Mouse (Mus musculus): ENCODE results near the gene Tmem56. TPM values are rescaled to one million over a fixed set of nuclear protein-coding genes. Genes with fewer than 3 reads are reported as not detected.

Gene Tmem56
- total RNA-seq, 4 experiments from 2014 or later = 48.9 to 78.7 (median 69.6) TPM

DNA sequence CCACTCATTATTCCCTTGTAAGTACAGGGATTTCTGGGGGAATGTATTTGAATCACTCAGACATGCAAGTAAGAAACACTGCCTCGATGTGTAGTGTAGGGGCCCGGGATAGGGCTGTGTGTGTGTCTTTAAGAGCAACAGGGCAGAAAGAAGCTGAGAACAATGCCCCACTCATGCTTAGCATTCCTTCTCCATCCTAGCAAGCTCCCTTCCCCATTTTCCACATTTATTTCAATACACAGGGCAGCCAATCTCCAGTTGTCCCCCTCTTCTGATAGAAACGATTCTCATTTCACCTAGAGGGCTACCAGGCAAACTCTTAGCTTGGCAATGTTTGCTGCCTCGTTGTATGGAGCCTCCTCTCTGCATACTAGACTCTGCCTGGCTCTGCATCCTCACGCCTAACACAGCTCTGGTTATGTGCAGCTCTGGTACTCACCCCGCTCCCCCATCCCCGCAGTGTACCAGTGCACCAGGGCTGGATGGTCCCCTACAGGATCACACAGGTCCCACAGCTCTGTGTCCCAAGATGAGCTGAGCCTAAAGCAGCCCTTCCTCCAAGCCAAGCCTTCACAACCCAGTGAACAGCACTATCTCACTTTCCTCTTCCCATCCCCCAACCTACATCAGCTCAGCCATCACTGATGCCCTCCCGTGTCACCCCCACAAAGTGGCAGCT, 42.4 kb downstream of the Tmem56 start:
- DNase-seq (ENCODE audit: low spot score in 2 of 2) = no peak

DNA sequence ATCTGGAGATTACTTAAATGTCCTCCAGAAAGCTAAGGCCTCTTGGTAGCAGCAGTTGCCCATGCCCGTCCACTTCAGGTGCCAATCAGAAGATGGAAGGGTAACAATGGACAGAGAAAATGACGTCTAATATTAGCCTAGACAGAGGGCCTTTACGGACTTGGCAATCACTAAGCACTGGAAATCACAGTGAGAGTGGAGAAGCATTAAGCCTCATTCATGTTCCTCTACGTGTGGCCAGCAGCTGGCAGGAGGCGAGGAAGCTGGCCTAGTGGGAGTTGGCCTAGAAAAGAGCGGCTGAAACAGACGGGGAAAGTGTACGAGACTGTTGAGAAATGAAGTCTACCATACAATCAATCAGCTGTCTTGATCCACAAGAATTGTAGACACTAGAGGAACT, 43.8 kb downstream of the Tmem56 start:
- DNase-seq (ENCODE audit: low spot score in 2 of 2) = no peak

GRCm38 (mm10) chr3:121224763-121225162, 58.1 kb downstream of the Tmem56 start:
- DNase-seq (ENCODE audit: low spot score in 2 of 2) = no peak

DNA sequence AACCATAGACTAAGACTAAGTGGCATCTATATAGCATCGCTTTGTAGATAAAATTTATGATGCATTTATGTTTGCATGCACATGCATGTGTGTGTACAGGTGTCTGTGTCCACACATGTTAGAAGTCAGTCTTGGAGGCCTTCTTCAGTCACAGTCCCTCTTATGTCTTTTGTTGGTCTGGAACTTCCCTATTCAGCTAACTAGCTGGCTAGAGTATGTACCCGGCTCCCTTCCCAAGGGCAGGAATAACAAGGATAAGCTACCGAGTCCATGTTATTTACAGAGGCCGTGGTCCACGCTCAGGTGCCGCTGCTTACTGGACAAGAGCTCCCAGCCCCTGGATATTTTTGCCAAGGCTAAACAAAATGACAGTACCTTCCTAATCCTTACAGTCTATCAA, 58.7 kb downstream of the Tmem56 start:
- DNase-seq (ENCODE audit: low spot score in 2 of 2) = no peak

DNA sequence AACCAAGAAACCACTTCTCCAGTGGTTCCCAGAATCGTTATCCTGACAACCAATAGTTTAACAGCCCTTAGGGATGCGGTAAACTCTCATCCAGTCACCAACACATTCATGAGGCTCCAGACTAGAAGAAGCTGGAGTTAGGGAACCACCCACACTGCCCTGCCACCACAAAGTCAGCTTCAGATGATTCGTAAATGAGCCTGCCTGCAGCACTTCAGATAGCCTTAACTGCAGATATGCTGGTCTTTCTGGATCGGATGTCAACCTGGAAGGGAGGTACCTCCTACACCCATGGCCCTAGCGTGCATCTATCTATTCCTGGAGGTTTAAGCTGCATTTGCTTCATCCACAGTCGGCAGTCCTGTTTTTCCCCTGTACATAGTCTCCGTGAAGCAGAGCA, 60.9 kb downstream of the Tmem56 start:
- no peak for DNase-seq (ENCODE audit: low spot score in 2 of 2)

- DNase-seq (ENCODE audit: low spot score in 2 of 2) = no peak
Measured at GRCm38 (mm10) chr3:121217011-121217410, 65.9 kb downstream of the Tmem56 start.

DNA sequence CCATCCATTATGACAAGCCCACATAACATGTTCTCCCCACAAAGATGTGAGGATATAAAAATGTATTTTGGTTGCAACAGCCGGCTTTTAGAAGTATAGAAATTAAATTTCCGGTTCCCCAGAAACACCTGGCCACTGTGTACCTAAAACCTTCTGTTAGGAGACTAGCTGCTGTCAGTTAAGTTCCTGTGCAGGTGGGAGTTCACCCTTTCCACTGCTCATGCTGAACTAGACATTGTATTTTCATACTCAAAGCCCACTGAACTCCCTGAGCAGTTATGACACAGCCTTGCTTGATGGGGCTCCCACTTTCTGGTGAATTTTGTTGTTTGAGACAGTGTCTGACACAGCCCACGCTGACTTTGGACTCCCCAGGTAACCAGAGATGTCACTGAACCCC, 69.4 kb downstream of the Tmem56 start:
- no peak for DNase-seq (ENCODE audit: low spot score in 2 of 2)

- DNase-seq (ENCODE audit: low spot score in 2 of 2) = no peak
Measured at GRCm38 (mm10) chr3:121212156-121212555, 70.7 kb downstream of the Tmem56 start.

DNA sequence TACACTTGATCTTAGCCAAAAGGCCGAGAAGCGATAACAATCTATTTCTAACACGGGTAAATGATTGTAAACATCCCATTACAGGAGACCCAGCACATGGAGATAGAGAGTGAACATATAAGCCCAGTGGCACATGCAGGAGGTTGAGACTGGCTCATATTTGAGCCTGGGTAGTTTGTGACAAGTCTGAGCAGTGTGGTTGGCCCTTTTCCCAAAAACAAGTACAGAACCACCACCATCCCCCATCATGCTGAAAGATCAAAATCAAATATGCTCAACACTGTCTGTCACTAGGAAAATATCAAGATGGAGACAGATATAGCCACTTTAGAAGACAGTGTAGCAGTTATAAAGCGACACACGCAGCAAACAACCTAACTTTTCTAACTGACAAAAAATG, 73.9 kb downstream of the Tmem56 start:
- DNase-seq (ENCODE audit: low spot score in 2 of 2) = no peak

- no peak for DNase-seq (ENCODE audit: low spot score in 2 of 2)
Measured at GRCm38 (mm10) chr3:121206202-121206882, 76.6 kb downstream of the Tmem56 start.

- no peak for DNase-seq (ENCODE audit: low spot score in 2 of 2)
Measured at GRCm38 (mm10) chr3:121202638-121203037, 80.3 kb downstream of the Tmem56 start.

DNA sequence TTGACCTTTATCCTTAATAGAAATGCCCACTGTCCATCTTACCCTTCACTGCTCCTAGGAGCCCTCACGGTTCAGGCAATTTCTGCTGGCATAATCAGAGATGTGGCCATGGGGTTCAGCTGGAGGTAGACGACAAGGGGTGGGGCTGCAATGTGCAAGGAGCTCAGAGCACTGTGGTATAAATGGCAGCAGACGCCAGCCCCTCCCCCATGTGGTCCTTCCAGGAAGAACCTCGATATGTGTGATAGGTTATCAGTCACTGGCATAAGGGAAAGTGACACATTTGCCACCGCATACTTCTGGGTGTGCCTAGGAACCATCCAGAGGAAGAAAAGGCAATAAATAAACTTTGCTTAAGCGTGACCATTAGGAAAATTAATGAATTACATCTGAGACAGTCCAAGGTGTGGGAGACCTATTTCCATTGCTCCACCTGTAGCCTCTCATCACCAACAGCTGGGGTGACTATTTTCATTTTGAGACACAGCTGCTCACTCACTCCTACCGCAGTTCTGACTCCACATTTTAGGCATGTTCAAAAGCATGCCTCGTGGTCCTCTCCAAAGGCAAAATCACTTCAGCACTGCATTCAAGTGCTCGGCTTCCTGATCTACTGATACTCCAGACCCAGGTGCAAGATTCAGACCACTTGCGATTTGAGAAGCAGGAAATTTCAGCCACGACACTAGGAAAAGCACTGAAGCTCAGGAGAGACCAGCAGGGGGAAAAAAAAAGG, 81.7 kb downstream of the Tmem56 start:
- no peak for DNase-seq (ENCODE audit: low spot score in 2 of 2)

DNA sequence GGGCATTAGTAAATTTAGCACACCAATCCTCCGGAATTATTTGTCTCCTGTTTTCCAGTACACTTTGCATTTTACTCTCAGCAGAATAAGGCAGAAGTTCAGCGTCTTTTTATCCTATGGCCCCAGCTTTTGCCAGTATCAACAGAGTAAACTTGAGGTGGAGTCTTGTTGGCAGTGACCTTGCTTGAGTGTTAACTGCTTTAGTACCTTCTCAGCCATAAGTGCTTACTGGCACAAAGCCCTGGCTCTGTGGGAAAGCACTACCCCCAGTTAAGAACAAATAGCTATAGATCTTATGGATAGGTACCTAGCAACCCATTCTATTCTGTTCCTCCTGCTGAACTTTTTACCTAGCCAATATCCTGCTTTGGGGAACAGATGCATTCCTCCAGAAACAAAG, 93.7 kb downstream of the Tmem56 start:
- no peak for DNase-seq (ENCODE audit: low spot score in 2 of 2)

DNA sequence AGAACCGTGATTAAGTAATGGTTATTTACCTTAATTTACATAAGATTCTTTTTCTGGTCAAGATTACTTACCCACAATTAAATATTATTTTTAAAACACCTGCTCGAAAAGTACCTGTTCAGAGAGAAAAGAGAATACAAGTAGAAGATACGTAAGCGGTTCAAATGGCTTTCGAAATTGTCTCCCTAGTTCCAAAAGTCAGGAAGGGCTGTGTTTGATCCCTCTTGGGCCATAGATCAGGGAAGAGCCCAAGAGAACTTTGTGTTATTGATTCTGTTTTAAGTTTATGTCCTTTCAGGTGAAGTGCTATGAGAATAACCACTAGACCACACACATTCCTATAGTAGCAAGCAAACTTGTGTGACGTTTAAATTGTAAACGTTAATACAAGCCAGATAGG, 95.4 kb downstream of the Tmem56 start:
- no peak for DNase-seq (ENCODE audit: low spot score in 2 of 2)

DNA sequence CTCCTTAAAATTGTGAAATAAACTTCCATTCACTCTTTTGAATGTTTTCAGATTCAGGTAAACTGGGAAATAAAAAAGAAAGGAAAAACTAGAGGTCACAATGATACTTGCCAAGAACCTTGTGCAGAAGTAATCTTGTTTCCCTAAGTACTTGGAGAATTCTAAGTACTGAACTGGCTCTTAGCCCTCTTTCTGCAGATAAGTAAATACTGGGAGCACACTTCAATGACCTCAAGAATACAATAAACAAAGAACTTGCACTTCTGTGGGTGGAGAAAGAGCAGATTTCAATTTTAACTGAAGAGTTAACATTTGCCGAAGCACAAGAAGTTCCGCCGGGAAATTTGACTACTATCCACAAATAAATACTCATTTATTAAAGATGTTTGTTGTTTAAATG, 96.0 kb downstream of the Tmem56 start:
- no peak for DNase-seq (ENCODE audit: low spot score in 2 of 2)

GRCm38 (mm10) chr3:121185197-121185596, 97.7 kb downstream of the Tmem56 start:
- no peak for DNase-seq (ENCODE audit: low spot score in 2 of 2)

DNA sequence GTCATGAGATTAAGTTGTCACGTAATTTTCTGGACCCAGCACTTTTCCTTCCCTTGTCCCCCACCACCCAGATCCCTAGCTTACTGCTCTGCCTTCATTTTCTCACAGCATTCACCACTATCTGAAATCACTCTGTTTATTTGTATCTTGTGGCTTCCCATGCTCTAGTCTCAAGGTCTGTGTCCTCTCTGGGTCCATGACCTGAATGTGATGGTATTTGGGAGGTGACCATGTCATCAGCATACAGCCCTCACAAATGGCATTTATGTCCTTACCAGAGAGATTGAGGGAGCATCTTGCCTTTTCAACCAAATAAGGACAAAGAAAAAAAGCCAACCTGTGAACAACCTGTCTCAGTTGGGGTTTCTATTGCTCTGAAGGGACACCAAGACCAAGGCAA, 106.9 kb downstream of the Tmem56 start:
- DNase-seq (ENCODE audit: low spot score in 2 of 2) = no peak

- no peak for DNase-seq (ENCODE audit: low spot score in 2 of 2)
Measured at GRCm38 (mm10) chr3:121174248-121174945, 108.5 kb downstream of the Tmem56 start.

DNA sequence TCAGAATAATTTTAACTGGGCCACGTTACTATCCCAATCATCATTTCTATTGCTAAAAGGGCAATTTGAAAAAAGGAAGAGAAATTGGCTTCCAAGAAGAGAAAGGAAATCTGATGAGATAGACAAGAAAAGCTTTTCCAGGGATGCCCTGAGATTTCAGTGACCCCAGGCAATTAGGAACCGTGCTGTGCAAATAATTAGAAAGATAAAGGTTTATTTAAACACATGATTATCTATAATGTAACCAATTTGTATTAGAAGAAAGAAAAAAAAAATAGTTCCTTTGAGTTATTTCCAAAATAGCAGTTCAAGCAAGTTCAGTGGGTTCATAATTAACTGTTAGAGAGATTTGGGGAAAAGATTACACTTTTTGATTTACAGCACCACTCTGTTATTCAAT, 110.2 kb downstream of the Tmem56 start:
- no peak for DNase-seq (ENCODE audit: low spot score in 2 of 2)

- no peak for DNase-seq (ENCODE audit: low spot score in 2 of 2)
Measured at GRCm38 (mm10) chr3:121171872-121172265, 111.0 kb downstream of the Tmem56 start.

DNA sequence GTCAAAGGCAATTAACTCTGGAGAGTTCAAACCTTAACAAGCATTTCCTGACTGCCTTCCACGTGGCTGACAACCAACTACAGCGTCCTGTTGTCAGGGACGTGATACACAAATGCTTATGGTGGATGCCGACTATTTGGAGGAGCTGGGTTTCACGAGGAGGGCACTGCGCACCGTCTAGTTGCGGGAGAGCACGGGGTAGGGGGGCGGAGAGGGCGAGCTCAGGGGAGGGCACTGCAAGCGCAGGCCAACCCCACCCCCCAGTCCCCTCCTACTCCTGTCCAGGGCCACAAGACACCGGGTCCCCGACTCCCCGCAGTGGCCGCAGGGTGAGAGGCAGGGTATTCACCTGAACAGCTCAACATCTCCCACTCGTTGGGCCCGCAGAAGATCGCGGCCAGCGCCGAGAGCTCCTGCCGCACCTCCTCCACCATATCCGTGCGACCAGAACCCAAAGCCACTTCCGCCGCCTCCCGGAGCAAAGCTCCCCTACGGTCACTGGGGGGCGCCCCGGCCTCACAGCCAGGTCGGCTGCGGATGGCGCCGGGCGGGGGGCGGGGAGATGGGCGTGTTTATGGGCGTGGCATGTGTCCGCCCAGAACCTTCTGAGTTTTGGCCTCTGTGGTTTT, 111.5 kb downstream of the Tmem56 start, which contains the start of gene Rwdd3:
Gene Rwdd3, minus strand, starts transcription at position 453 of the 629 bp plus-strand sequence.
- peak; percentile 81 to 85 for DNase-seq (ENCODE audit: low spot score in 2 of 2)
